Mouse (Mus musculus) right cerebral cortex, adult 2 months (tissue): ENCODE results near the gene Hist3h2ba.

Experiments used
- DNase-seq, 2 experiments: peaks; one replicate each; pipeline ENCODE4 v3.0.0; 2021 to 2022; ENCODE audit warnings: low spot score in 2 of 2

Hist3h2ba gene

DNA sequence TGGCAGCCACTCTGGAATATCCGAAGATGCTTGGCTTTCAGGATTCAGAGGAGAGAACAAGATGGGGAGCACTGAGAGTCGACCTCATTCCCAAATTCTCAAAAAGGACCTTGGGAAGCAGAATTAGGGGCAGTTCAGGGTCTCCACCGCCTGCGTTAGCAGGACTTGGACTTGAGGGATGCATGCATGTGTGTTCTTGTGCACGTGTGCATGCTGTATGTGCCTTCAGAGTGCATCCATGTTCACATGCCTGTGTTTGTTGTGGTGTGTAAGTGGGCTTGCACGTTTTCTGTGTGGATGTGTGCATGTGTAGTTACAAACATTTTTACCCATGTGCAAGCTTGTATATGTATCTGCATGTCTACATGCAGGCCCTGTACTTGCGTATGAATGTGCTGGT, 15.5 kb downstream of the Hist3h2ba start:
- DNase-seq: no peak

- no peak for DNase-seq
Observed at GRCm38 (mm10) chr11:58965001-58965760, 16.5 kb downstream of the Hist3h2ba start.

DNA sequence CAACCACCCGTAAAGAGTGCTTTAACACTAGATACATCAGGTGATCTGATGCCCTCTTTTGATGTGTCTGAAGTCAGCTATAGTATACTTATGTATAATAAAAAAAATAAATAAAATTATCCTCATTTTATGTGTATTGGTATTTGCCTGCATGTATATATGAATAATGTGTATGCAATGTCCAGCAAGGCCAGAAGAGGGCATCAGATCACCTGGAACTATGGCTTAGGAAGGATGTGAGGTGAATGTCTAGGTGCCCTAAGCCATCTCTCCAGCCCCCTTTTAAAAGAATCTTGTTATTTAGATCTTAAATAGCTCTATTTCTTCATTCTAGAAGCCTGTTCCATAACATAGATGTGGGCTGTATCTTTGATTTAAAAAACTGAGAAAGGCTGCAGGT, 18.6 kb downstream of the Hist3h2ba start:
- no peak for DNase-seq

DNA sequence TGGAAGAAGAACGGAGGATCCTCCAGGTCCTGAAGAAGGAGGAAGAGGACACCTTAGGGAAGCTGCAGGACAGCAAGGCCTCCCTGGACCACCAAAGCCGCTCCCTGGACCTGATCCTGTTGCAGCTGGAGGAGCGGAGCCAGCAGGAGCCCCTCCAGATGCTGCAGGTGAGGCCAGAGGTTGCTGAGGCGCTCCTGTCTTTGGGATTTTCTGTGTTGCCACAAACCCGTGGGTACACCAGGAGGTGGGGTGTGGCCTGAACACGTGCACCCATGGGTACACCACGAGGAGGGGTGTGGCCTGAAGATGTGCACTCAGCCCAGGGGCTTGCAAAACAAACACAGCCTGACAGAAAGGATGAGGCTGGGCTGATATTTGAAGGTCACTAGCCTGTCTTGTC, 19.8 kb downstream of the Hist3h2ba start:
- DNase-seq: no peak

DNA sequence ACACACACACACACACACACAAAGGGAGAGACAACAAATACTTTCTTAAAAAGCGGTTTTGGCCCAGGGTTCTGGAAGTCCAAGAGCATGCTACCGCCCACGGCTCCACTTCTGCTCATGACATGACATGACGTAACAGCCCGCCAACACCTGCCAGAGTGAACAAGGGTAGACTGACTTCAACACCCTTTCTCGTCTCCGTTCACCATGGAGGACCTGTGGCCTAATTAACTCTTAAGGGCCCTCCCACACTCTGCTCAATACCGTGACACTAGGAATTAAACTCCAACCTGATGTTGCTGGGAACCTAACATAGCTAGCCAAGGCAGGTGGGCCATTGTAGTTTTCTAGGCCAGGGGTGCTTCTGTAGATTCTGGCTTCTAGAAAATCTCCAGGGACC, 20.3 kb downstream of the Hist3h2ba start:
- DNase-seq: no peak

DNA sequence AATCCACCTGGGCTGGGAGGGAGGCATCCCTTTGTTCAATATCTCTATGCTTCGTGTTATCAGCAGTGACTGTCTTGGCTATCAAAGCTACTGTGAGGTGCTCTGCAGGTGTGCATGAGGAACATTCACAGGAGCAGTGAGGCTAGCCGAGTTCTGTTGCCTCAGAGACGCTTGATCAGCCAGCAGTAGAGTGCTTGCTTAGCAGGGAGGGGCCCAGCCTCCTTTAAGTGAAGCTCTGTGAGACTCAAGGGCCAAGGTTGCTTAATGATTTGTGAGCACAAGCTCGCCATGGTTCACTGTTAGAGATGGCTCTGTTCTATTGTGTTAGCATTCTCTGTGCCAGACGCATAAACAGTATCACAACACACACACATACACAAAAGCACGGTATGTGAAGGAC, 20.9 kb downstream of the Hist3h2ba start:
- DNase-seq: no peak

- no peak for DNase-seq
Observed at GRCm38 (mm10) chr11:58970831-58971530, 22.3 kb downstream of the Hist3h2ba start.

DNA sequence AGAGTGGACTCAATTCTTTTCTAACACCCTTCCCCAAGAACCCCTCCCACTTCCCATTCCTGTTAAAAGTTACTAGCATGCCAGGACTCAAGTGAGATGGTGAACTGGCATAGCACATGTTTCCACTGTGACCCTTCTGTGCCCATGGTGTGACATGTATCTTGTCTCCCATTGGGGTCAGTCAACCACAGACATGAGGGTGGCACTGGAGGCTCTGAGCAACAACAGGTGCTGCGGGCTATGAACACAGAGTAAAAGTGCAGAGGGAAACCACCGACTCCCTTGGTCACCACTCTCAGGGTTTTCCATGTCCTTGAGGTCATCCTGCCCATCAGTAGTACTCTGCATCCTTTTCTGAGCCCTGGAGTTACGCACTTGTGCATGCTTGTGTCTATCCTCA, 23.1 kb downstream of the Hist3h2ba start:
- no peak for DNase-seq

DNA sequence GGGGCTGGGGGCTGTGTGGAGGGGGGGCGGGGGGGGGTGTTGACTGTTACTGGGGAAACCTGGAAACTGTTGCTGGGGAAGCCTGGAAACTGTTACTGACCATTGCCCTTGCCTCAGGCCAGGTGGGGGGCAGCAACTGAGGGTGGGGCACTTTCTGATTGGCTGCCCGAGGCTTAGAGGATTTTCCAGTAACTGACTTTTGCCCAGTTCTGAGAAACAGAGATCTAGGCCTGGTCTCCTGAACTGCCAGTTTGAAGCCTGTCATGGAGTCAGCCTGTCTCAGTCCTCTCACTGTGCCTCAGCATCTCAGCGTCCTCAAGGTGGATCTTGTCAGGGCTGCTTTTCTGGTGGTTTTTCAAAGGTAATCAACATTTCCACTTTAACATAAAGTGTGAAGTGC, 25.7 kb downstream of the Hist3h2ba start:
- DNase-seq: no peak

DNA sequence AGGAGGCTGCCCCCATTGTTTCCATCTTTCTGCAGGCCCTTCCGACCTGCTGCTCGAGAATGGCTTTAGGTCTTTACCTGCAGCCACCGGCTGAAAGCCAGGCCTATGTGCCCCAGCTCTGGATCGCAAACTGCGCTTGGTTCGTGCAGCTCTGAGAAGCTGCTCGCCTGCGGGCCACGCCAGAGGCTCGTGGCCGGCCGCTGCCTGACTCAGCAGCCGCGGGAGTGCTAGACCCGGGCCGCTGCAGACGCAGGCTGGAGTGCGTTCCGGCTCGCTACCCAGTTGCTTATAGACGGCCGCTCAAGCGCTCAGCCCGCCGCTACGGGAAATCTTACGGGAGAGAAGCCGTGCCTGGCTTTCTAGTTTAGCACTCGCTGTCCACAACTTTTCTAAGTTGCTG, 28.4 kb downstream of the Hist3h2ba start:
- DNase-seq: no peak

DNA sequence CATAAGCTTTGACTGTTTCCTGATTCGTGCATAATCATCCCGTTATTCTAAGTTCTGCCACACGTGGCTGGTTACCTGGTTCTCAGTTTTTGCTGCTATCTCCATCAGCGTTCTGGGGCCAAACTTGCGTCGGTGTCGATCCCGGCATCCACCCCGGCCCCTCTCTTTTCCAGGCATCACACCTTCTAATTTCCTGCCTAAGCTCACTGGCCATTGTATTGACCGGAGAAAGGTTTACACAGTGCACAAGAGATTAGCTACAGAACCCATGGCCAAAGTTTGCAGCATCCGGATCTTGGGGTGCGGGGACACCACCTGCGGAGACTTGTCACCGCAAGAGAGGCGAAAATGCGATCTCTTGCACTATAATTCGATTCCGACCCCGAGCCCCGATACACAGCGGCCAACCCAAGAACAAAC, 28.9 kb downstream of the Hist3h2ba start:
- DNase-seq: no peak

GRCm38 (mm10) chr11:58978027-58978705, 29.4 kb downstream of the Hist3h2ba start, which contains the start of gene Trim11:
Gene Trim11 (plus strand): TSS chr11:58978093.
- DNase-seq: peak; percentile 65 to 69

DNA sequence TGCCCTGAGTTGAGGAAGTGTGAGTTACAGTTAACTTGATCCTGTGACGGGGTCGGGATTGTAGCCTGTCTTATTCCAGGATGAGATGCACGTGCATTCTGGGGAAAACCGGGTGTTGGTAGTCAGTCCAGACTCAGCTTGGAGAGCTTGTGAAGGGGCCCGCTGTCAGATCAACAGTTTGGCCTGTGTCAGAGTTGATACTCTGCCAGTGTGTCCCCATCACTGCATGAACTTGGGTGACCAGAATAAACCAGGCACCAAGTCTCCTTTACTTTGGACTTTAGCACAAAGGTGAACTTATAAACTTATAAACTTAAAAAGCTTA, 29.9 kb downstream of the Hist3h2ba start:
- DNase-seq: no peak

DNA sequence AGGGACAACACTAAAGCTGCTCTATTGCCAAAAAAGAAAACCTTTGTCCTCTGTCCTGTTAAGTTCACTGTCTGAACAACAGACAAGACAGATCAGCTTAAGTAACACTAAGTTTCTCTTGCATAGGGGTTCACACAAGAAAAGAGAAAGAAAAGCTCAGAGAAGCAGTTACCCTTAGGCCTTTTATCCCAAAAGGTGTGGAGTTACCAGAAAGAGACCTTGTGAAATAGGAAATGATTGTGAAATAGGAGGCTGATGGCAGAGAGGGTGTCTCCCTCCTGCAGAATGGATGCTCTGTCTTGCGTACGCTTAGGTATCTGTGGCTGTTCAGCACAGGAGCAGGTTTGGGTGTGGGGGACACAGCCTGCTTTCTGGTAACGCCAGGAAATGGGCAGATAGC, 30.5 kb downstream of the Hist3h2ba start:
- no peak for DNase-seq

GRCm38 (mm10) chr11:58979661-58980060, 30.9 kb downstream of the Hist3h2ba start:
- no peak for DNase-seq

DNA sequence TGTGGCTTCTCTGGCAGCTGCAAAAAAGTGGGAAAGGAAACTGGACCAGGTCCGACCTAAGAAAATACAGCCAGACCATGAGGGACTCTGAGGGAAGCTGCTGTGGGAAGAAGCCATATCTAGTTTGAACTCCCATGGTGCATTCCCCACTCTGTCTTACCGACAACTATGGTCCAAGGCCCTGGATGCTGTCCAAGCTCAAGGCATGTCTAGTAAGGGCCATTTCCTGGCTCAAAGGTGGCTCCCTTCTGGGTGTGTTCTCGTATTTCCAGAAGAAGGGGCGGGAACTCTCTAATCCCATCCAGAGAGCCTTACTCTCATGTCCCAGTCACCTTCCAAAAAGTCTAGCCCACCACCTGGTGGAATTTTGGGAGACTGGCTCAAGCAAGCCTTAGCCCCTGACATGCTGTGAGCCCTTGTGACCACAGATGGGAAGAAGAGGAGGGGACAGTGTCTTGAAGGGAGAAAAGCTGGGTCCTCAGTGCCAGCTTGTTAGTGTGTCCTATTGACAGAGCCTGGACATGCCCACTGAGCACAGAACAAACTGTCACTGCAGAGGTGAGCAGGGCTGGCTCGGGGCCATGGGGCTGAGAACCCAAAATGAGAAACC, 31.8 kb downstream of the Hist3h2ba start:
- no peak for DNase-seq

GRCm38 (mm10) chr11:58981541-58982447, 33.1 kb downstream of the Hist3h2ba start:
- DNase-seq: peak; percentile 72 to 75

DNA sequence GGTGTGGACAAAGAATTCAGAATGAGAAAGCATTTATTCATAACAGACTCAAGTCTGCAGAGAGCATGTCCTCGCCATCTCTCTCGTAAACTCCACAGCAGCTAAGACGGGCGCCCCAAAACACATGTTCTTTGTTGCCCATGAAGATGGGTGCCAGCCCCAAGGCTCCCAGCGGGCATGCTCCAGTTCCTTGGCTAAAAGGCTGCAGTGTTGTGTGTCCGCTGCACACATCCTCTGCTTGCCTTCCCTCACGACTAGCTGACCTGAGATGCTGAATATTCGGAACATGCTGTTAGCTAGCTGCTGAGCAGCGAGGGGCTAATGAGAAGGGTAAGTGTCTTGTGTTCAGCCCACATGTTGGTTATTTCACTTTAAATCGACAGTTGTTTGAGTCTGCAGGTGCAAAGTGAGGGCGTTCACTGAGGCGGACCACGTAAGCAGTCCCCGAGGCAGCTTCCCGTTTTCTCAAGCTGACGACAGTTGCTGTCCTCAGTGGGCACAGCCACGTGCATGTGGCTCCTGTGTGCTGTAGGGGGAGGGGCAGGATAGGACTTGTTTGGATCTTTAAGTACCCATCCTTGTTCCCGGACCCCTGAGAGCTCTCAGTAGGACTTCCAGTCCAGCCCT, 33.9 kb downstream of the Hist3h2ba start:
- DNase-seq: no peak

DNA sequence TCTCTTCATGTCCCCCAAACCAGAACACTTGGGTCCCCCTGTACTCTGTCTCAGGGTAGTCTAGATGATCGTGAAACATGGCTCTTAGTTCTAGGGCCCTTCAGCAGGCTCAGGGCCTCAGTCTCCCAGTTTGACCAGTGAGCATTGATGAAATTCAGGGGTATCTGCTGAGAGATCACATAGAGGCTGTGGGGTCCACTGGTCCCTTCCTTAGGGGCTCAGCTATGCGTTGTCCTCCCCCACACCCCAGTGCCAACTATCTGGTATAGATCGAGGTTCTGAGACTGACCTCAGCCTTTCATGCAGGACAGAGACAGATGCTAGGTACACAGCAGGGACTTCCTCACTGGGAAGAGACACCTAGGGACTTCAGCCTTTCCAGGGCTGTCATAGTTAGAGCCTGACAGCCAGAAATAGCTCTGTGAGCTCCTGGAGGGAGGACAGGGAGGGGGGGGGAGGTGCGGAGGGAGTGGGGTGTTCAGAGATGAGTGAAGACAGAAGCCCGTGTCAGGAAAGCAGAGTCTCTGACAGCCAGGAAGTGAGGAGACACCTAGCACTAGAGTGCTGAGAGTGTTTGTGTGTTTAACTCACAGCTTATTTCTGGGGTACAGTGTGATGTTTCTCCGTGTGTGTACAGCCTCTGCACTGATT, 35.1 kb downstream of the Hist3h2ba start:
- no peak for DNase-seq

DNA sequence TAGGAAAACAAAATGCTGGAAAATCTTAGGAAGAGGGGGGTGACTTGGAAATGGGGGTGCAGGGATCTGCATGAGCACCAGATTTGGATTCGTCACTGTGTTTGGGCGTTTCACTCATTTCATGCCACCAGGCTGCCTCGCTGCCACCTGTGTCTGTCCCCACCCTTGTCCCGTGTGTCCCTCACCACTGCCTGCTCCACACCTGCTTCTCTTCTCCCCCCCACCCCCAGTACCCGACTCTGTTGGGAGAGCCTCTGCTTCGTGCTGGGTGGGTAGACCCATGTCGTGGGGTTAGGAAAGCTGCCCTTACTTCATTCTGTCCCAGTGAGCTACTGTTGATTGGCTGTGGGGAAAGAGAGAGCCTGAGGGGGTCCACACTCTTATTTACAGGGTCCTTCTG, 35.9 kb downstream of the Hist3h2ba start:
- DNase-seq: no peak
